ENCODE assay signal across 20 mouse cellular contexts in genomic region chr13:54397069-54397468, GRCm38 (mm10). TPM values are rescaled to one million over a fixed set of nuclear protein-coding genes. Genes with fewer than 3 reads are reported as not detected.
"Had no signal": no experiment of that assay in that cellular context is flagged by ENCODE, and none has a peak within 500 bp of the region (broad histone marks: within the 10 kb centered on the region; RNA-seq: fewer than 3 reads in every experiment).

No protein-coding gene starts in this region.

- H3K4me2 ChIP-seq: liver, embryonic 13.5 days; neural tube, embryonic 12.5 days; neural tube, embryonic 15.5 days had no signal

- DNase-seq: kidney, adult 2 months; kidney, postnatal 25 days; layer of hippocampus, postnatal 36 days; liver, embryonic 13.5 days; lung, adult 2 months; lung, postnatal 14 days; right cerebral cortex, adult 18-20 months; right cerebral cortex, postnatal 14 days; right cerebral cortex, postnatal 4 days; thymus, adult 2 months; thymus, postnatal 14 days; thymus, postnatal 4 days had no signal

- H3K27me3 ChIP-seq: liver, embryonic 13.5 days; neural tube, embryonic 12.5 days; neural tube, embryonic 15.5 days had no signal

- H3K4me3 ChIP-seq: left cerebral cortex, adult 2 months; liver, embryonic 13.5 days; neural tube, embryonic 12.5 days; neural tube, embryonic 15.5 days had no signal

- H3K4me1 ChIP-seq: neural tube, embryonic 12.5 days; neural tube, embryonic 15.5 days had no signal

- H3K9me3 ChIP-seq: liver, embryonic 13.5 days; neural tube, embryonic 12.5 days; neural tube, embryonic 15.5 days had no signal

- H3K36me3 ChIP-seq: liver, embryonic 13.5 days; neural tube, embryonic 12.5 days; neural tube, embryonic 15.5 days had no signal

- H3K9ac ChIP-seq: liver, embryonic 13.5 days; neural tube, embryonic 12.5 days; neural tube, embryonic 15.5 days had no signal

- H3K27ac ChIP-seq: kidney, postnatal 0 days; left cerebral cortex, adult 2 months; liver, embryonic 13.5 days; macrophage; neural tube, embryonic 12.5 days; neural tube, embryonic 15.5 days; stomach, postnatal 0 days had no signal

- ATAC-seq: intestine, postnatal 0 days had no signal

RNA-seq across cellular contexts. Expression of gene Cplx2, which starts 25.9 kb away (rescaled TPM):
- total RNA-seq: megakaryocyte, adult 5-6 weeks had no signal
- polyA plus RNA-seq: macrophage had no signal
